Mouse (Mus musculus): Measurements from ENCODE around the gene Ppp6r1. TPM values are rescaled to one million over a fixed set of nuclear protein-coding genes. Genes with fewer than 3 reads are reported as not detected.
"Not testable (repeated sequence)": the region's sequence is repeated elsewhere in the genome, so short reads cannot be mapped to it uniquely, and the experiment has no call there.

Ppp6r1 gene
- total RNA-seq, 2 experiments from 2014 or later = 45.8 to 46.6 TPM

DNA sequence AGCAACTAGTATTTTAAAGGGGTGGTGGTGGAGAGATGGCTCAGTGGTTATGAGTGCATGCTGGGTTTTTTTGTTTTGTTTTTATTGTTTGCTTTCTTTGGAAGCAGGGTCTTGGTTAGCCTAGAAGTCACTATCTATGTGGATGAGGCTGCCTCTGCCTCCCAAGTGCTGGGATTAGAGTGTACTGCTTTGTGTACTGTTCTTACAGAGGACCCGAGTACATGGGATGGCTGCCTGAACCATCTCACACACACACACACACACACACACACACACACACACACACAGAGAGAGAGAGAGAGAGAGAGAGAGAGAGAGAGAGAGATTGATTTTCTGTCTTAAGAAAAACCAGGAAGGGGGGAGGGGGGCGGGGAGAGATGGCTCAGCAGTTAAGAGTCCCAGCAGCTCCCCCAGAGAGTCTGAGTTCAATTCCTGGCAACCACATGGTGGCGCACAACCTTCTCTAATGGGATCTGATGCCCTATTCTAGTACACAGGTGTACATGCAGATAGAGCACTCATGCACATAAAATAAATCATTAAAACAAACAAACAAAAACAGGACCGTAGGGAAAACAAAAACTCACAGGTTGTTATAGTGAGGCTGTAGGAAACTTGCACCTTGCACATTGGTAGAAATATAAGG is 35.2 kb downstream of the Ppp6r1 start:
- peak; percentile 25 for DNase-seq (ENCODE audit: low spot score)

DNA sequence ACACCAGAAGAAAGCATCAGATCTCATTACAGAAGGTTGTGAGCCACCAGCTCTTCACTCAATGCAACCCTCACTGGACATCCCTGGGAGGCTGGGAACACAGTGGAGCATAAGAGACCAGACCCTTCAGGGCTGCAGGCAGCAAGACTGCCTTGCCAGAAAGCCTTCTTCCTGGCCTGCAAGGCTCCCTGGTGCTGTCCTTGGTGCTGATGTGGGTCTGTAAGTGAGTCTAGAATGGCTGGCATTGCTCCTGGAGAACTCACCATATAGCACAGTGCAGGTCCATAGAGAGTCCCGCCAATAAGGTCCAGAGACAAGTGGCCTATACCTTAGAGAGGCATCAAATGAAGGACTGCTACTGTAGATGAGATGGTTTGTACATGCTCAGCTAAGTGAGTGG is 38.8 kb downstream of the Ppp6r1 start:
- no peak for DNase-seq (ENCODE audit: low spot score)

DNA sequence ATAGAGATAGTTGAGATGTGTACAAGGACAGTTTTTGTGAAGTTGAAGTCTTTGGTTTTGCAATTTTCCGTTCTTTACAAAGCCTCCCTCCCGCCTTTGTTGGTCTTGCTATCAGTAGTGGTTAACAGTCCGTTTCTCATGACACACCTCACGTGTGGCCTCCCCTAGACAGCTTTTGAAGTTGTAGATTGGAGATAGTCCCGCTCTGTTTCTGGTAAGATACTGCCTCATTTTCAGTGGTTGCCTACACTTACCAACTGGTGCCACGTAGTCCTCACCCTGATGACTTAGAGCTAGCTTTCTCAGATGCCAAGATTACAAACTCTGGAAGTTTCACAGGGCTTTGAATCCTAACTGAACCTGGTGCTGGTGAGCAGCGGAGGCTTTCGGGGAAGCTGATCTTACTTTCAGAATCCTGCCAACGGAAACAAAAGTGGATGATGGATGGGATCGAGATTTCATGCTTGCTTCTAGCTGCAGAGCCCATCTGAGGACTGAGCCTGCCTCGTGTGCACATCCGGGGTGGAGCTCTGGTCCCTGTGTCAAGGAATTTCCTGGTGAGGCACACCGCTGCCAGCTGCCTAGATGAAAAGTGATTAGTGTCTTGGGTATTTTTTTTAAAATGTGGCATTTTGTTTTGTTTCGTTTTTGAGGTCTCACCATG is 44.9 kb downstream of the Ppp6r1 start:
- DNase-seq (ENCODE audit: low spot score) = no peak

DNA sequence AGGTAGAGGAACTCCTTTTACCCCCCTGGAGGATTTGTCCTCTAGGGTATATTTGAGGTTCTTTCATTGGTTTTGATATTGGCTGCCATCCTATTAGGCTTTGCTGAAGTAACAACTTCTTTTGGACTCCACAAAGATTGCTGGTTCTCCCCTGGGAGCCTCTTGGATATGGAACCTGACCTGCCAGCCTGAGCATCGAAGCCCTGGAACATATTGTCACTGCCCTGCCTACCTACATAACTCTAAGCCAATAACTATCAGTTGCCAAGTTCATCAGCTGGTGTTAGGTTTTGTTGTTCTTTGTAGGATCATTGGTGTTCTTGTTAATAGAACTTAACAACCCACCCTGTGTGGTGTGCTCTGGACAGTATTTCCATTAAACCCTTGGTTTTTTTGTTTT is 45.9 kb downstream of the Ppp6r1 start:
- DNase-seq (ENCODE audit: low spot score) = no peak

DNA sequence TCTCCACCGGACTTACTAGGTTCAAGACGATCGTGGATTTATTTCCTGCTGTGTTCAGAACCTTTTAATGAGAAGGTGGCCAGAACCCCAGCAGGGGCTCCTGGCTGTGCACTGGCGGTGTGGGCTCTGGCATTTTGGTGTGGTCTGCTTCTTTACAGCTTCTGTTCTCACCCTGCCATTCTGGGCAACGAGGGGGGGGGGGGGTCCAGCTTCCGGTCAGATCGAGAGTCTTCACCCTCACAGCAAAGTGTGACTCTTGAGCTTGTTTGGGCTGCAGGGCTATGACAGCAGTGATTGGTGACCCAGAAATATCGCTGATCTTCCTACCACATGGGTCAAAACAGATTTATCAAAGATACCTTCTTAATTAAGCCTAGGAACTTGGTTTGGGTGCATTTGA is 46.4 kb downstream of the Ppp6r1 start:
- no peak for DNase-seq (ENCODE audit: low spot score)

DNA sequence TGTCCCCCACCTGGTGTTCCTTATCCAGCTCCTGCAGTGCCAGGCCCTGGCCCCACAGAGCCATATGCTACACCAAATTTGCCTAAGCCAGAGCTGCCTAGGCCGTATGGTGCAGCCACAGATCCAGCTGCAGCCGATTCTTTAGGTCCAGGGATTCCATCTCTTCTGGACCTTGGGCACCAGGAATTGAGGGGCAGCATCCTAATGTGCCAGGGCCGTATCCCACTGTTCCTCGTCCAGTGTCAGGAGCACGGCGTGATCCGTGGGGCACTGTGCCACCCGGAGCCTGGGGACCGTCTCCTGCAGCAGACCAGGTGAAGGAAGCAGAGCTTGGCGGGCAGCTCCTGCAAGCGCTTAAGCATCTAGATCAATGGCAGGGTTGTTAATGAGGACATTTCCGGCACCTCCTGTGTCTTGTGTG is 46.9 kb downstream of the Ppp6r1 start:
- no peak for DNase-seq (ENCODE audit: low spot score)

DNA sequence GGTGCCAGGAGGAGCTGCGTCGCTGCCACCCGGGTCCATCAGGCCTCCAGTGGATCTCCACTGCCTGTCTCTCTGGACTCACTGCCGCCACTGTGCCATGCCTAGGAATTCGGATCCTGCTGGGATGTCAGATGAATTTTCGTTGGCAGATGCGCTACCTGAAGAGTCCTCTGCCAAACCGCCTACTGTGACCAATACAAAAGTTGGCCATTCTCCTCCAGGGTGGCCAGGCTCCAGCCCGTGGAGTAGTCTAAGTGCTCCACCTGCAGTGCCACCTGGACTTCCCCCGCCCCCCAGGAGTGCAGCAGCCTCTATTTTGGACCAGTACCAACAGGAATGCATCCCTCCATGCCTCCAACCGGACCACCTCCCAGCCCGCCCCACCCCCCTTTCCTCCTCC is 47.3 kb downstream of the Ppp6r1 start:
- no peak for DNase-seq (ENCODE audit: low spot score)

DNA sequence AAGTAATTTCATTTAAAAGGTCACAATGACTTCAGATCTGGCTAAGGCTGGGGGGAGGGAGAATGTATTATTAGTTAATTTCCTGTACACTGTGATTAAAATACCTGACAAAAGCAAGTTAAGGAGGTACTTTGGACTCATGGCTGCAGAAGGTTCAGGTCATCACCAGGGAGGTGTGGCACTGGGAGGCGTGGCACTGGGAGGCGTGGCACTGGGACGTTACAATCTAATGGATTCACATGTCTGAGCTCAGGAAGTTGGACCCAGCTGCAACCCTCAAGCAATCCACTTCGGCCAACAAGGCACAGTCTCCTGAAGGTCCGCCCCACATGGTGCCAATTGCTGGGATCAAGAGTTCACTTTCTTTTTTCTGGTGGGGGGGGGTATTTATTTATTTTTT is 50.8 kb downstream of the Ppp6r1 start:
- DNase-seq (ENCODE audit: low spot score) = no peak

DNA sequence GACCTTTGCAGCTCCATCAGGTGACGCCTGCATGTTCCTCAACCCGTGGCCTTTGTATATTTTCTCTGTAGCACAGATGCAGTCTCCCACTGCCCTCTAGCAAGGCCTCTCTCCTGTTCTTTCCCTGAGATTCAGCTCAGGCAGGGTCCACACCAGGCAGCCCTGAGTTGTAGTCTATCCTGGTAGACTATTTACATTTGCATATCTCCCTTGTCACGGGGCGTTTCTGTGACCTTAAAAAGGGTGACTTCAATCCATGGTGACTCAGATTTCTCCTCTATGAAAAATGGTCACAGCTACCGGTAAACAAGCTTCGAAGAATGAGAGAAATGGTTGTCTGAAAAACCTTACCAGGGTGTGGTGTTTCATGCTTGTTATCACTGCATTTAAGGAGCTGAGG is 54.9 kb downstream of the Ppp6r1 start, which contains the start of gene Ptprh:
Gene Ptprh, minus strand, starts transcription at position 169 of the 400 bp plus-strand sequence.
- DNase-seq (ENCODE audit: low spot score) = no peak

DNA sequence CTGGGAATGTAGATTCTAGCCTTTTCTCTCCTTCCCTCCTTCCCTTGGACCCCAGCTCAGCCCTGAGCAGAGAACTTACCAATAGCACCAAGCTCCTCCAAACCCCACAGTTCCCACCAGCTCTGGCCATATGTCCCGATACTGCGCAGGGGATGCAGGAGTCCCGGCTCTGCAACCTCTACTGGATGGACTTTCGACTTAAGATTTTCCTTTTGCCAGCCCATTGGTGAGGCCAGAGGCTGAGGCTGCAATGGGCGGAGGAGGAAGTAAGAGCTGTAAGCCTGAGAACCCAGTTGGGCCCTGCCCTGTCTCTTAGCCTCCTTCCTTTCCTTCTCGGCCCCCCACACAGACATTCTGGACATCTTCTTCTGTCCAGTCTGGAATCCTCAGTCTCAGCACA is 55.9 kb downstream of the Ppp6r1 start:
- DNase-seq (ENCODE audit: low spot score) = no peak

DNA sequence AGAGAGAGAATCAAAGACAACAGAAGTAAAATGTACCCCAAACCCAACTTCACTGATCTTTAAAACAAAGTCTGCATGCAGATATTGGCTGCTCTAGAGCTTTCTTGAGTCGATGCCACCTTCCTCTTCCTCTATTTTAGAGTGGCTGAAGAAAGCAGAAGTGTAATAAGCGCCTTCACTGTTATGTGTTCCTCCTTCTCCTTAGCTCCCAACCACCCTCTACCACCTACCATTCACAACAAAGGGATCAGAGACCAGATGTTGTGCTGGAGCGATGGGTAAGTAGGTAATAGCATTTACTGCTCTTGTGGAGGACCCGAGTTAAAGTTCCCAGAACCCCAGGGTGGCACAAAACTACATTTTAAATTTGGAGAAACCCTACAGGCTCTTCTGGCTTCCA is 61.8 kb downstream of the Ppp6r1 start:
- not testable (repeated sequence) for DNase-seq (ENCODE audit: low spot score)

Other genes with a start within 250 kb of the Ppp6r1 start
- gene Rdh13, start 213.4 kb downstream of the Ppp6r1 start, total RNA-seq (2021) = 10 to 100 TPM; 12.6 to 15.4 TPM
- gene Eps8l1, start 198.3 kb downstream of the Ppp6r1 start, total RNA-seq (2021) = 1 to 10 TPM; 1.9 to 3.5 TPM
- gene Ppp1r12c, start 157.3 kb downstream of the Ppp6r1 start, total RNA-seq (2021) = 10 to 100 TPM; 15.5 to 19.0 TPM
- gene Tnnt1, start 142.6 kb downstream of the Ppp6r1 start, total RNA-seq (2021) = 100 to 1,000 TPM; 656 to 752 TPM
- not detected for gene Tnni3, start 134.8 kb downstream of the Ppp6r1 start, total RNA-seq (2021)
- not detected for gene Dnaaf3, start 126.6 kb downstream of the Ppp6r1 start, total RNA-seq (2021)
- gene Syt5, start 111.5 kb downstream of the Ppp6r1 start, total RNA-seq (2021) = not detected
- not detected for gene Ptprh, start 55.0 kb downstream of the Ppp6r1 start, total RNA-seq (2021)
- gene Tmem86b, start 27.6 kb downstream of the Ppp6r1 start, total RNA-seq (2021) = 1 to 10 TPM; 2.3 to 2.6 TPM
- gene Hspbp1, start 26.0 kb upstream of the Ppp6r1 start, total RNA-seq (2021) = 10 to 100 TPM; 22.1 to 23.9 TPM
- gene Brsk1, start 31.6 kb upstream of the Ppp6r1 start, total RNA-seq (2021) = under 1 TPM; 0.50 to 0.64 TPM
- gene Tmem150b, start 66.2 kb upstream of the Ppp6r1 start, total RNA-seq (2021) = not detected
- gene Kmt5c, start 81.1 kb upstream of the Ppp6r1 start, total RNA-seq (2021) = 1 to 10 TPM; 5.5 to 5.6 TPM
- gene Cox6b2, start 94.1 kb upstream of the Ppp6r1 start, total RNA-seq (2021) = 1 to 10 TPM in 1 of 2 experiments, under 1 TPM in 1; 0.87 to 1.3 TPM
- not detected for gene Fam71e2, start 112.3 kb upstream of the Ppp6r1 start, total RNA-seq (2021)
- under 1 TPM in 1 of 2 experiments, not detected in 1; 0.14 TPM for gene Il11, start 123.8 kb upstream of the Ppp6r1 start, total RNA-seq (2021)
- gene Tmem190, start 123.9 kb upstream of the Ppp6r1 start, total RNA-seq (2021) = not detected
- 10 to 100 TPM in 1 of 2 experiments, 1 to 10 TPM in 1; 7.1 to 10.0 TPM for gene Tmem238, start 130.6 kb upstream of the Ppp6r1 start, total RNA-seq (2021)
- 100 to 1,000 TPM; 582 to 601 TPM for gene Rpl28, start 133.9 kb upstream of the Ppp6r1 start, total RNA-seq (2021)
- 10 to 100 TPM; 84.1 to 86.9 TPM for gene Ube2s, start 153.6 kb upstream of the Ppp6r1 start, total RNA-seq (2021)
- not detected for gene Shisa7, start 185.7 kb upstream of the Ppp6r1 start, total RNA-seq (2021)
- 1 to 10 TPM; 6.0 to 8.2 TPM for gene Isoc2b, start 211.2 kb upstream of the Ppp6r1 start, total RNA-seq (2021)
- 10 to 100 TPM; 26.9 to 32.6 TPM for gene Isoc2a, start 218.1 kb upstream of the Ppp6r1 start, total RNA-seq (2021)
- gene Gm36210, start 247.5 kb upstream of the Ppp6r1 start, total RNA-seq (2021) = under 1 TPM; 0.18 to 0.64 TPM